Comparison of ENCODE assay signal across 14 mouse cellular contexts in genomic region chr13:81629395-81629794, GRCm38 (mm10). TPM values are rescaled to one million over a fixed set of nuclear protein-coding genes. Genes with fewer than 3 reads are reported as not detected.
DNase-seq lines count a peak whose midpoint lies in the region; ATAC-seq and TF ChIP-seq lines count a peak whose summit lies in the region.
"Had no signal": no experiment of that assay in that cellular context is flagged by ENCODE, and none has a peak within 500 bp of the region (broad histone marks: within the 10 kb centered on the region; RNA-seq: fewer than 3 reads in every experiment).

No protein-coding gene starts in this region.

- TF ChIP-seq CTCF in thymus, adult 2 months (IDR thresholded peaks at IDR 0.05; ENCODE audit: borderline replicate concordance, control insufficient read depth, extremely low read depth, insufficient read depth, low read length, poor library complexity), result no peak
- no peak for TF ChIP-seq CTCF in heart, adult 2 months (IDR thresholded peaks at IDR 0.05)

- ATAC-seq in kidney, embryonic 15.5 days (replicated peaks; ENCODE audit: low FRiP score), result peak; percentile 70
- peak; percentile 48; the same call in 1 of the 2 replicates for ATAC-seq in embryonic facial prominence, embryonic 14.5 days (ENCODE audit: low read depth)
- peak; percentile 14; the same call in 1 of the 2 replicates for ATAC-seq in hindbrain, embryonic 14.5 days (ENCODE audit: low FRiP score)
- ATAC-seq in neural tube, embryonic 13.5 days (ENCODE audit: low read depth), result peak; percentile 41
- ATAC-seq: Patski had no signal

- H3K9me3 ChIP-seq in kidney, embryonic 15.5 days (replicated peaks), result no peaks in the 10 kb centered on the region
- H3K9me3 ChIP-seq in embryonic facial prominence, embryonic 14.5 days (ENCODE audit: control insufficient read depth, low read length), result no peaks in the 10 kb centered on the region
- no peaks in the 10 kb centered on the region for H3K9me3 ChIP-seq in hindbrain, embryonic 14.5 days (ENCODE audit: control insufficient read depth, low read length)
- no peaks in the 10 kb centered on the region for H3K9me3 ChIP-seq in neural tube, embryonic 13.5 days

- H3K4me1 ChIP-seq in kidney, embryonic 15.5 days, result peaks cover 9% of the 10 kb centered on the region
- no peaks in the 10 kb centered on the region; the same call in 1 of the 2 replicates for H3K4me1 ChIP-seq in embryonic facial prominence, embryonic 14.5 days (ENCODE audit: control insufficient read depth, insufficient read depth, low read length)
- no peaks in the 10 kb centered on the region; the same call in 1 of the 2 replicates for H3K4me1 ChIP-seq in hindbrain, embryonic 14.5 days (replicated peaks; ENCODE audit: control insufficient read depth, insufficient read depth, low read length)
- peaks cover 39% of the 10 kb centered on the region for H3K4me1 ChIP-seq in neural tube, embryonic 13.5 days (replicated peaks)
- H3K4me1 ChIP-seq in thymus, adult 2 months (replicated peaks; ENCODE audit: control insufficient read depth, insufficient read depth, low read length), result no peaks in the 10 kb centered on the region
- H3K4me1 ChIP-seq in heart, adult 2 months (ENCODE audit: control insufficient read depth, insufficient read depth, low read length), result no peaks in the 10 kb centered on the region

- no peaks in the 10 kb centered on the region for H3K36me3 ChIP-seq in kidney, embryonic 15.5 days
- no peaks in the 10 kb centered on the region for H3K36me3 ChIP-seq in embryonic facial prominence, embryonic 14.5 days (ENCODE audit: control insufficient read depth, insufficient read depth, low read length)
- H3K36me3 ChIP-seq in hindbrain, embryonic 14.5 days (replicated peaks; ENCODE audit: control insufficient read depth, insufficient read depth), result no peaks in the 10 kb centered on the region
- H3K36me3 ChIP-seq in neural tube, embryonic 13.5 days, result no peaks in the 10 kb centered on the region
- H3K36me3 ChIP-seq in thymus, adult 2 months (ENCODE audit: control insufficient read depth, insufficient read depth, low read length), result no peaks in the 10 kb centered on the region
- no peaks in the 10 kb centered on the region for H3K36me3 ChIP-seq in heart, adult 2 months (ENCODE audit: control insufficient read depth, insufficient read depth, low read length)

- intact Hi-C loops in heart, adult 2 months (cut with DNase I), result no loop called here

- no peak for TF ChIP-seq EP300 in heart, adult 2 months (IDR thresholded peaks at IDR 0.05; ENCODE audit: insufficient read depth, low read depth, low read length)

- H3K9ac ChIP-seq in kidney, embryonic 15.5 days, result no peak overlapping the region
- H3K9ac ChIP-seq in embryonic facial prominence, embryonic 14.5 days (ENCODE audit: low read depth, low read length), result no peak overlapping the region
- H3K9ac ChIP-seq in hindbrain, embryonic 14.5 days, result no peak overlapping the region
- no peak overlapping the region for H3K9ac ChIP-seq in neural tube, embryonic 13.5 days
- H3K9ac ChIP-seq in heart, adult 2 months (ENCODE audit: low read depth, low read length), result no peak overlapping the region

- H3K79me2 ChIP-seq in heart, adult 2 months (replicated peaks; ENCODE audit: control insufficient read depth, insufficient read depth, low read length), result no peaks in the 10 kb centered on the region

- TF ChIP-seq POLR2A in thymus, adult 2 months (IDR thresholded peaks at IDR 0.05; ENCODE audit: control insufficient read depth, extremely low read depth, insufficient read depth, low read length, poor library complexity), result no peak
- TF ChIP-seq POLR2A in heart, adult 2 months (IDR thresholded peaks at IDR 0.05; ENCODE audit: insufficient read depth, low read depth, low read length), result no peak

- WGBS in kidney, embryonic 15.5 days, result 40% methylated on average over 3 of the region's 3 CpGs
- WGBS in embryonic facial prominence, embryonic 14.5 days, result 39% methylated on average over 3 of the region's 3 CpGs
- 19% methylated on average over 3 of the region's 3 CpGs for WGBS in hindbrain, embryonic 14.5 days
- WGBS in neural tube, embryonic 13.5 days, result 16% methylated on average over 3 of the region's 3 CpGs
- WGBS in thymus, adult 2 months, result 63% methylated on average over 3 of the region's 3 CpGs
- WGBS in heart, adult 2 months, result 71% methylated on average over 3 of the region's 3 CpGs

- peaks cover 25% of the 10 kb centered on the region for H3K27me3 ChIP-seq in kidney, embryonic 15.5 days
- H3K27me3 ChIP-seq in embryonic facial prominence, embryonic 14.5 days (replicated peaks; ENCODE audit: control insufficient read depth, insufficient read depth, low read length), result peaks cover 24% of the 10 kb centered on the region
- H3K27me3 ChIP-seq in hindbrain, embryonic 14.5 days (ENCODE audit: control insufficient read depth, insufficient read depth, low read length), result no peaks in the 10 kb centered on the region
- no peaks in the 10 kb centered on the region for H3K27me3 ChIP-seq in neural tube, embryonic 13.5 days
- peaks cover 10% of the 10 kb centered on the region for H3K27me3 ChIP-seq in thymus, adult 2 months (ENCODE audit: control insufficient read depth, insufficient read depth, low read length)
- peaks cover 7% of the 10 kb centered on the region for H3K27me3 ChIP-seq in heart, adult 2 months (ENCODE audit: control insufficient read depth, insufficient read depth, low read length)

- no peak for DNase-seq in kidney, adult 18-20 months
- DNase-seq in embryonic facial prominence, embryonic 14.5 days (ENCODE audit: low spot score), result peak; percentile 70
- no peak for DNase-seq in hindbrain, embryonic 14.5 days (ENCODE audit: low spot score)
- no peak for DNase-seq in liver
- no peak for DNase-seq in thymus, adult 2 months
- DNase-seq in heart, adult 2 months, result no peak
- DNase-seq: adrenal gland, postnatal 25 days; B cell, adult 2 months; cerebellum, adult 2 months; heart, adult 11 months had no signal

- H3K4me3 ChIP-seq in kidney, embryonic 15.5 days (replicated peaks), result no peak overlapping the region
- no peak overlapping the region for H3K4me3 ChIP-seq in embryonic facial prominence, embryonic 14.5 days (ENCODE audit: low read depth, low read length)
- no peak overlapping the region for H3K4me3 ChIP-seq in hindbrain, embryonic 14.5 days (replicated peaks; ENCODE audit: low read length)
- no peak overlapping the region for H3K4me3 ChIP-seq in neural tube, embryonic 13.5 days
- H3K4me3 ChIP-seq in thymus, adult 2 months (ENCODE audit: control insufficient read depth, insufficient read depth, low read length), result no peak overlapping the region
- no peak overlapping the region for H3K4me3 ChIP-seq in heart, adult 2 months

- H3K27ac ChIP-seq in kidney, embryonic 15.5 days, result no peak overlapping the region
- H3K27ac ChIP-seq in embryonic facial prominence, embryonic 14.5 days (replicated peaks; ENCODE audit: low read depth, low read length), result no peak overlapping the region
- 0 out of 2 replicates have a peak overlapping the region, but pooled peaks have one; percentile 5 for H3K27ac ChIP-seq in hindbrain, embryonic 14.5 days
- H3K27ac ChIP-seq in neural tube, embryonic 13.5 days (replicated peaks), result 0 out of 2 replicates have a peak overlapping the region, but pooled peaks have one; percentile 29
- no peak overlapping the region for H3K27ac ChIP-seq in thymus, adult 2 months (ENCODE audit: control insufficient read depth, insufficient read depth, low read length)
- no peak overlapping the region for H3K27ac ChIP-seq in heart, adult 2 months
- H3K27ac ChIP-seq: macrophage had no signal

- H3K4me2 ChIP-seq in kidney, embryonic 15.5 days, result no peak overlapping the region
- no peak overlapping the region for H3K4me2 ChIP-seq in embryonic facial prominence, embryonic 14.5 days (ENCODE audit: low read depth, low read length)
- 0 out of 2 replicates have a peak overlapping the region, but pooled peaks have one; percentile 33 for H3K4me2 ChIP-seq in hindbrain, embryonic 14.5 days (replicated peaks)
- peak overlapping the region; percentile 45 for H3K4me2 ChIP-seq in neural tube, embryonic 13.5 days

RNA-seq across cellular contexts. Expression of gene Adgrv1, which starts 3.6 kb away (rescaled TPM):
- 4.3 and 4.8 TPM in 2 replicates for polyA plus RNA-seq in kidney, embryonic 15.5 days (2015; fragmentation: Nextera tagmentation; extraction: Ambion mirVana)
- polyA plus RNA-seq in embryonic facial prominence, embryonic 14.5 days (2014; fragmentation: Nextera tagmentation; extraction: Ambion mirVana), result 0.61 and 1.6 TPM in 2 replicates
- 9.8 and 13.2 TPM in 2 replicates for polyA plus RNA-seq in hindbrain, embryonic 14.5 days (2014; fragmentation: Nextera tagmentation; extraction: Ambion mirVana)
- polyA plus RNA-seq in neural tube, embryonic 13.5 days (2015; fragmentation: Nextera tagmentation; extraction: Ambion mirVana), result 16.6 and 20.4 TPM in 2 replicates
- polyA plus RNA-seq in thymus, adult 2 months (2012; rRNA removed), result 0.24 and 0.27 TPM in 2 replicates
- under 1 TPM in 1 of 2 experiments, not detected in 1; 0.30 TPM for total RNA-seq in heart, adult 2 months (2021)
- polyA plus RNA-seq in heart, adult 2 months (2012; rRNA removed), result 0.18 and 0.35 TPM in 2 replicates
- polyA plus RNA-seq: macrophage had no signal

RNA-seq across cellular contexts. Expression of gene Lysmd3, which starts 28.1 kb away (rescaled TPM):
- 21.4 and 24.5 TPM in 2 replicates for polyA plus RNA-seq in kidney, embryonic 15.5 days (2015; fragmentation: Nextera tagmentation; extraction: Ambion mirVana)
- 34.7 and 36.7 TPM in 2 replicates for polyA plus RNA-seq in embryonic facial prominence, embryonic 14.5 days (2014; fragmentation: Nextera tagmentation; extraction: Ambion mirVana)
- 23.8 and 24.5 TPM in 2 replicates for polyA plus RNA-seq in hindbrain, embryonic 14.5 days (2014; fragmentation: Nextera tagmentation; extraction: Ambion mirVana)
- 18.6 and 22.2 TPM in 2 replicates for polyA plus RNA-seq in neural tube, embryonic 13.5 days (2015; fragmentation: Nextera tagmentation; extraction: Ambion mirVana)
- polyA plus RNA-seq in thymus, adult 2 months (2012; rRNA removed), result 11.1 and 13.7 TPM in 2 replicates
- total RNA-seq in heart, adult 2 months (2021), result 10 to 100 TPM; 13.2 to 17.2 TPM
- 4.3 and 9.3 TPM in 2 replicates for polyA plus RNA-seq in heart, adult 2 months (2012; rRNA removed)

Comparison
In these comparisons a context has a peak if more than half of its experiments do, and no peak if none do; other contexts are left out.
1. ATAC-seq: peak in every context shown above with its lines; median percentile 70 in kidney, embryonic 15.5 days; 48 in embryonic facial prominence, embryonic 14.5 days; 41 in neural tube, embryonic 13.5 days; 14 in hindbrain, embryonic 14.5 days.
2. H3K27ac ChIP-seq: peak in hindbrain, embryonic 14.5 days (single experiment) and neural tube, embryonic 13.5 days (single experiment); none in kidney, embryonic 15.5 days (single experiment), embryonic facial prominence, embryonic 14.5 days (single experiment), thymus, adult 2 months (single experiment) and heart, adult 2 months (single experiment).
3. H3K4me2 ChIP-seq: peak in hindbrain, embryonic 14.5 days (single experiment) and neural tube, embryonic 13.5 days (single experiment); none in kidney, embryonic 15.5 days (single experiment) and embryonic facial prominence, embryonic 14.5 days (single experiment).